Mouse (Mus musculus) embryonic facial prominence, embryonic 15.5 days (tissue): ENCODE data around the gene Zfp787. TPM values are rescaled to one million over a fixed set of nuclear protein-coding genes. Genes with fewer than 3 reads are reported as not detected.
"Not testable (repeated sequence)": the region's sequence is repeated elsewhere in the genome, so short reads cannot be mapped to it uniquely, and the experiment has no call there.

Experiments
- ATAC-seq: fragments of 200-750 bp; cut with Nextera tagmentation; 2 replicates; pipeline ENCODE4 v1.8.0; 2017; ENCODE audit warnings: low read depth, moderate TSS enrichment; ENCODE audit not compliant: insufficient number of reproducible peaks, low FRiP score, low TSS enrichment
- H3K27ac ChIP-seq: fragments of 300-500 bp; sonication (generic); replicated peaks from 2 replicates; pipeline ENCODE4 v1.5.1; 2015; ENCODE audit warnings: mild to moderate bottlenecking, inconsistent platforms
- H3K27me3 ChIP-seq: fragments of 300-500 bp; sonication (generic); 2 replicates; pipeline ENCODE4 v1.6.1; 2015; ENCODE audit warnings: inconsistent platforms
- H3K36me3 ChIP-seq: fragments of 300-500 bp; sonication (generic); 2 replicates; pipeline ENCODE4 v1.6.1; 2015; ENCODE audit warnings: mild to moderate bottlenecking, inconsistent platforms
- H3K4me1 ChIP-seq: fragments of 300-500 bp; sonication (generic); 2 replicates; pipeline ENCODE4 v1.6.1; 2015; ENCODE audit warnings: inconsistent platforms
- H3K4me2 ChIP-seq: fragments of 300-500 bp; sonication (generic); replicated peaks from 2 replicates; pipeline ENCODE4 v1.6.1; 2015; ENCODE audit warnings: mild to moderate bottlenecking, inconsistent platforms
- H3K4me3 ChIP-seq: fragments of 300-500 bp; sonication (generic); replicated peaks from 2 replicates; pipeline ENCODE4 v1.5.1; 2015; ENCODE audit warnings: mild to moderate bottlenecking, inconsistent platforms
- H3K9ac ChIP-seq: fragments of 300-500 bp; sonication (generic); 2 replicates; pipeline ENCODE4 v1.6.1; 2015; ENCODE audit warnings: inconsistent platforms
- H3K9me3 ChIP-seq: fragments of 300-500 bp; sonication (generic); replicated peaks from 2 replicates; pipeline ENCODE4 v1.6.1; 2016; ENCODE audit warnings: inconsistent platforms
- WGBS: fragments of 180-500 bp; shearing (Covaris S2); methylation state at CpG from one replicate; pipeline ENCODE4 v1.1.7; 2015; 5-methylcytosine and 5-hydroxymethylcytosine counted together
- polyA plus RNA-seq: library from polyadenylated mRNA; unstranded; fragments of >200 nt; fragmentation: Nextera tagmentation; extraction: Ambion mirVana; gene quantifications from 2 replicates; pipeline ENCODE4 v1.2.1, GENCODE M21; 2015

Zfp787 gene
- polyA plus RNA-seq, 1 experiment from 2014 or later, result 27.2 TPM

- Histone ChIP-seq H3K36me3 (no peaks in the 10 kb centered on the region), H3K9ac (no peak overlapping the region), H3K4me2 (no peak overlapping the region), H3K27ac (0 out of 2 replicates have a peak overlapping the region, but pooled peaks have one; percentile 34), H3K27me3 (no peaks in the 10 kb centered on the region), H3K9me3 (no peaks in the 10 kb centered on the region), H3K4me3 (no peak overlapping the region), H3K4me1 (peaks cover 28% of the 10 kb centered on the region)
- no peak for ATAC-seq
- 51% methylated on average over 2 of the region's 2 CpGs for WGBS
Measured at GRCm38 (mm10) chr7:6146982-6147325, 8.8 kb downstream of the Zfp787 start.

GRCm38 (mm10) chr7:6146194-6146981 lies 9.4 kb downstream of the Zfp787 start:
- Histone ChIP-seq H3K27me3 (no peaks in the 10 kb centered on the region), H3K4me1 (peaks cover 22% of the 10 kb centered on the region), H3K36me3 (no peaks in the 10 kb centered on the region; the same call in 1 of the 2 replicates), H3K4me3 (no peak overlapping the region), H3K4me2 (no peak overlapping the region), H3K9ac (no peak overlapping the region), H3K27ac (0 out of 2 replicates have a peak overlapping the region, but pooled peaks have one; percentile 39), H3K9me3 (no peaks in the 10 kb centered on the region)
- ATAC-seq, result no peak
- WGBS, result 84% methylated on average over 7 of the region's 7 CpGs

- H3K36me3 ChIP-seq, result no peaks in the 10 kb centered on the region; the same call in 1 of the 2 replicates
- H3K27me3 ChIP-seq, result no peaks in the 10 kb centered on the region
- no peak overlapping the region for H3K4me3 ChIP-seq
- peaks cover 21% of the 10 kb centered on the region for H3K4me1 ChIP-seq
- H3K27ac ChIP-seq, result 0 out of 2 replicates have a peak overlapping the region, but pooled peaks have one; percentile 39
- 87% methylated on average over 8 of the region's 8 CpGs for WGBS
- no peaks in the 10 kb centered on the region for H3K9me3 ChIP-seq
- H3K4me2 ChIP-seq, result no peak overlapping the region
- no peak overlapping the region for H3K9ac ChIP-seq
- no peak for ATAC-seq
Measured at GRCm38 (mm10) chr7:6145423-6146188, 10.2 kb downstream of the Zfp787 start.

- no peak overlapping the region for H3K27ac ChIP-seq
- ATAC-seq, result 0 out of 2 replicates have a peak, but pooled peaks have one; percentile 39
- H3K9ac ChIP-seq, result no peak overlapping the region
- H3K9me3 ChIP-seq, result no peaks in the 10 kb centered on the region
- H3K27me3 ChIP-seq, result no peaks in the 10 kb centered on the region
- H3K4me1 ChIP-seq, result peaks cover 19% of the 10 kb centered on the region
- H3K4me3 ChIP-seq, result no peak overlapping the region
- peaks cover 5% of the 10 kb centered on the region; the same call in 1 of the 2 replicates for H3K36me3 ChIP-seq
- WGBS, result 84% methylated on average over 2 of the region's 2 CpGs
- H3K4me2 ChIP-seq, result no peak overlapping the region
Measured at GRCm38 (mm10) chr7:6143991-6144531, 11.7 kb downstream of the Zfp787 start.

- H3K27me3 ChIP-seq, result no peaks in the 10 kb centered on the region
- no peak overlapping the region for H3K9ac ChIP-seq
- WGBS, result 73% methylated on average over 3 of the region's 3 CpGs
- H3K27ac ChIP-seq, result no peak overlapping the region
- H3K4me2 ChIP-seq, result no peak overlapping the region
- H3K36me3 ChIP-seq, result peaks cover 21% of the 10 kb centered on the region
- no peaks in the 10 kb centered on the region for H3K9me3 ChIP-seq
- no peak overlapping the region for H3K4me3 ChIP-seq
- ATAC-seq, result no peak
- H3K4me1 ChIP-seq, result 0 out of 2 replicates have a peak, but pooled peaks cover 2% of the 10 kb centered on the region
Measured at GRCm38 (mm10) chr7:6139295-6139694, 16.5 kb downstream of the Zfp787 start.

- Histone ChIP-seq H3K9me3 (no peaks in the 10 kb centered on the region; the same call in 1 of the 2 replicates), H3K4me2 (no peak overlapping the region), H3K4me3 (no peak overlapping the region), H3K4me1 (no peaks in the 10 kb centered on the region), H3K9ac (no peak overlapping the region), H3K27ac (no peak overlapping the region), H3K27me3 (no peaks in the 10 kb centered on the region), H3K36me3 (peaks cover 49% of the 10 kb centered on the region)
- no peak for ATAC-seq
Measured at GRCm38 (mm10) chr7:6136497-6136896, 19.3 kb downstream of the Zfp787 start.

GRCm38 (mm10) chr7:6132646-6133045 lies 23.2 kb downstream of the Zfp787 start:
- WGBS, result 80% methylated on average over 30 of the region's 30 CpGs
- H3K4me2 ChIP-seq, result no peak overlapping the region
- H3K36me3 ChIP-seq, result peaks cover 51% of the 10 kb centered on the region

GRCm38 (mm10) chr7:6130346-6130745 lies 25.5 kb downstream of the Zfp787 start:
- H3K4me2 ChIP-seq, result no peak overlapping the region
- H3K4me1 ChIP-seq, result no peaks in the 10 kb centered on the region
- no peak overlapping the region for H3K4me3 ChIP-seq
- no peak overlapping the region for H3K9ac ChIP-seq
- no peak overlapping the region for H3K27ac ChIP-seq
- no peak for ATAC-seq
- H3K9me3 ChIP-seq, result no peaks in the 10 kb centered on the region; the same call in 1 of the 2 replicates
- peaks cover 43% of the 10 kb centered on the region for H3K36me3 ChIP-seq
- no peaks in the 10 kb centered on the region for H3K27me3 ChIP-seq
- WGBS, result 43% methylated on average over 4 of the region's 4 CpGs

More at GRCm38 (mm10) chr7:6132646-6133045, 23.2 kb downstream of the Zfp787 start:
- no peak for ATAC-seq
- H3K27me3 ChIP-seq, result no peaks in the 10 kb centered on the region
- no peak overlapping the region for H3K4me3 ChIP-seq
- H3K9me3 ChIP-seq, result no peaks in the 10 kb centered on the region; the same call in 1 of the 2 replicates
- no peaks in the 10 kb centered on the region for H3K4me1 ChIP-seq
- no peak overlapping the region for H3K27ac ChIP-seq
- H3K9ac ChIP-seq, result no peak overlapping the region

- Histone ChIP-seq H3K36me3 (peaks cover 11% of the 10 kb centered on the region), H3K9ac (no peak overlapping the region), H3K4me2 (no peak overlapping the region), H3K27ac (no peak overlapping the region), H3K9me3 (no peaks in the 10 kb centered on the region), H3K27me3 (no peaks in the 10 kb centered on the region), H3K4me3 (no peak overlapping the region), H3K4me1 (no peaks in the 10 kb centered on the region)
- WGBS, result 33% methylated on average over 7 of the region's 7 CpGs
- ATAC-seq, result peak; percentile 27; the same call in 1 of the 2 replicates
Measured at GRCm38 (mm10) chr7:6126690-6127448, 28.9 kb downstream of the Zfp787 start.

GRCm38 (mm10) chr7:6121128-6121527 lies 34.7 kb downstream of the Zfp787 start:
- H3K9me3 ChIP-seq, H3K36me3 ChIP-seq, H3K27ac ChIP-seq, H3K9ac ChIP-seq, H3K4me1 ChIP-seq, H3K27me3 ChIP-seq, H3K4me3 ChIP-seq, H3K4me2 ChIP-seq: not testable (repeated sequence)
- 62% methylated on average over 1 of the region's 1 CpGs for WGBS
- 0 out of 2 replicates have a peak, but pooled peaks have one; percentile 29 for ATAC-seq
